Mouse (Mus musculus) NIH3T3 (cell line): ENCODE measurements around the gene Epha2.

Source experiments
- DNase-seq: peaks from one replicate; pipeline ENCODE4 v3.0.0-alpha.2; 2012; ENCODE audit warnings: low read depth

The Epha2 gene

GRCm38 (mm10) chr4:141372426-141372825 lies 71.4 kb downstream of the Epha2 start:
- DNase-seq, result peak; percentile 45
